Mouse (Mus musculus) frontal cortex, postnatal 10 days (tissue): ENCODE measurements around the gene Ptgds.

Source experiments
- DNase-seq, 2 experiments: peaks; one replicate each; pipeline ENCODE4 v3.0.0; 2022; ENCODE audit warnings: low spot score in 2 of 2, mixed read lengths in 1 of 2

The Ptgds gene

GRCm38 (mm10) chr2:25469969-25470368, at the start of gene Ptgds:
Ptgds (minus strand) TSS chr2:25470046.
- no peak for DNase-seq

GRCm38 (mm10) chr2:25509912-25510311, 40.1 kb upstream of the Ptgds start:
- no peak for DNase-seq

- DNase-seq, result no peak
Measured at GRCm38 (mm10) chr2:25506964-25507363, 37.1 kb upstream of the Ptgds start.

- no peak for DNase-seq
Measured at GRCm38 (mm10) chr2:25505860-25506259, 36.0 kb upstream of the Ptgds start.

- DNase-seq, result no peak
Measured at GRCm38 (mm10) chr2:25505000-25505399, 35.2 kb upstream of the Ptgds start.

GRCm38 (mm10) chr2:25504538-25504937, 34.7 kb upstream of the Ptgds start:
- DNase-seq, result no peak

GRCm38 (mm10) chr2:25502726-25503125, 32.9 kb upstream of the Ptgds start:
- DNase-seq, result no peak

- peak in 1 of 2 experiments; percentile 39 for DNase-seq
Measured at GRCm38 (mm10) chr2:25501593-25502486, 32.0 kb upstream of the Ptgds start, which contains the start of gene C8g. C8g (minus strand) TSS chr2:25501719.

GRCm38 (mm10) chr2:25500576-25501405, 30.9 kb upstream of the Ptgds start, which contains the start of gene Fbxw5:
Fbxw5 (plus strand) TSS chr2:25500750.
- peak; percentile 67 to 77 for DNase-seq

- no peak for DNase-seq
Measured at GRCm38 (mm10) chr2:25500071-25500575, 30.3 kb upstream of the Ptgds start.

GRCm38 (mm10) chr2:25498622-25499478, 29.0 kb upstream of the Ptgds start:
- DNase-seq, result no peak

GRCm38 (mm10) chr2:25497846-25498575, 28.2 kb upstream of the Ptgds start:
- no peak for DNase-seq

GRCm38 (mm10) chr2:25496462-25496861, 26.6 kb upstream of the Ptgds start:
- no peak for DNase-seq

- DNase-seq, result no peak
Measured at GRCm38 (mm10) chr2:25493476-25493961, 23.7 kb upstream of the Ptgds start, which contains the start of gene Lcn12. Lcn12 (minus strand) TSS chr2:25493911.

- DNase-seq, result no peak
Measured at GRCm38 (mm10) chr2:25492988-25493387, 23.1 kb upstream of the Ptgds start.

- no peak for DNase-seq
Measured at GRCm38 (mm10) chr2:25488671-25489068, 18.8 kb upstream of the Ptgds start.

GRCm38 (mm10) chr2:25487965-25488670, 18.3 kb upstream of the Ptgds start:
- DNase-seq, result no peak

- DNase-seq, result no peak
Measured at GRCm38 (mm10) chr2:25484901-25485647, 15.2 kb upstream of the Ptgds start.

- DNase-seq, result no peak
Measured at GRCm38 (mm10) chr2:25482969-25483368, 13.1 kb upstream of the Ptgds start.
